Mouse (Mus musculus) cerebellum, adult 9-10 months (tissue): ENCODE results near the gene Fzd7.
"Not testable (repeated sequence)": the region's sequence is repeated elsewhere in the genome, so short reads cannot be mapped to it uniquely, and the experiment has no call there.

Experiments used
- DNase-seq: peaks from one replicate; pipeline ENCODE4 v3.0.0; 2022

Fzd7 gene

DNA sequence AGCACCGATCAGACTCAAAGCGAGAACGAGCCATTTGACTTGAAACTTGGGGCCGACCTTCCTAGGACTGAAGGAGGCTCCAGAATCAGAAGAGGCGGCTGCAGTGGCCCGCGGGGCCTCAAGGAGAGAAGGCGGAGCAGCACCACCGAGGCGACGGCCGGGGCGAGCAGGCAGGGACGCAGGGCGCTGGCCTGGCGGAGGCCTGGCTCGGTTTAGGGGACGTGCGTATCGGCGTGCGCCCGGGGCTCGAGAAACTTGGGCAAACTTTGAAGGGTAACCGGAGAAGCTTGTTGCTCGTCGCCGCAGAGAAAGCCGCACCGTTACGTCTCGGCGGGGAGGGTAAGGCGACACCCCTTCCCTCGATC is at the start of gene Fzd7:
TSS of gene Fzd7 (plus strand) at position 94 of the 365 bp plus-strand sequence.
- DNase-seq: no peak

GRCm38 (mm10) chr1:59433296-59433695 is 48.9 kb upstream of the Fzd7 start:
- no peak for DNase-seq

DNA sequence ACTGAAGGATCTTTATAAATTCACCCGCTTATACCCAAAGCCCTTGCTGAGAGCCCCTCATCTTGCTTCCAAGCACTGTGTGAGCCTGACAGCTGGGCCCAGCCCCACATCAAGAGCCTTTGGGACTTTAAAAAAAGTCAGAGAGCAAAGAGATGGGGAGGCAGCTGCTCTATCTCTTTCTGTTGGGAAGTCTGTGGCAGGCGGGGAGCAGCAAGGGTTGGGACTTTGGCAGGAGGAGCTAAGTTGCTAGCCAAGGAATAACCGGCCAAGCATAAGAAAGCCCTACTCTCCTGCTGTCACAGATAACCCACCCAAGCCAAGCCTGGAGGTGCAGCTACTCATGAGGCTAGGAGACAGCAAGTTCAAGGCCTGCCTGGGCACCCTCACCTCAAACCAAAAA is 48.2 kb upstream of the Fzd7 start:
- DNase-seq: peak; percentile 89

DNA sequence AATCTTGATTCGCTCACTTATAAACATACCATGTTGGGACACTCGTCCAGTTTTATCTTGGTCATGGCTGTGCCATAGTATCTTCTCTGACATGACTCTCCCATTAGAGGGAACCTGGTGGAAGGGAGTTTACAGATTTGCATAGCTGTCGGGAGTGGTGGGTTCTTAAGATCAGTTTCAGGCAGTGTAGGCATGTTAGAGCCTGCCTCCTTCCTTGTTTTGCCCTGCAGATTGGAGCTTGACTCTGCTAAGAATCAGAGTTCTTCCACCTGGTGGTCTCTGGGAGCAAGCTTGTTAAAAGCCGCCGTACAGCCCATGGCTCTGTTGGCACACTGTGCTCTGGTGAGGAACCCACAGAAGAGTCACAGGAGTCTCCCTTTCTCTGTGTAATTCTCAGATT is 47.0 kb upstream of the Fzd7 start:
- no peak for DNase-seq

- no peak for DNase-seq
These were observed 45.9 kb upstream of the Fzd7 start for GRCm38 (mm10) chr1:59436321-59436720.

- no peak for DNase-seq
These were observed 44.3 kb upstream of the Fzd7 start for GRCm38 (mm10) chr1:59437927-59438326.

DNA sequence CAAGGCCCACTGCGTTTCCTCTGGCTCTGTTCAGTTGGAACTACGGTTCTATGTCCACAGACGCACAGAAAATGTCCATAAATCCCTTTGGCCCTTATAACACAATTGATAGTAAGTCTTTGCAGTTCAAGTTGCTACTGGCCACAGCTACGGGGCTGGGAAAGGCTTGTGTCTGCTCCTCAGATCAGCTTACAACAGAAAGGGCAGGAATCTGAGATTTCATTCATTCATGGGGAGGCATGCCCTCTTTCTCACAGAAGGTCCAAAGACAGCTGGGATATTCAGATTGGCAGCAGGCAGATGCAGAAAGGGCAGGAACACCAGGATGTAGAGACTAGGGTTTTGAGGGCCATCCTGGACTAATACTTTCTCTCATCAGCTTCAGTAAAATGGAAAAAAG is 43.9 kb upstream of the Fzd7 start:
- DNase-seq: no peak

DNA sequence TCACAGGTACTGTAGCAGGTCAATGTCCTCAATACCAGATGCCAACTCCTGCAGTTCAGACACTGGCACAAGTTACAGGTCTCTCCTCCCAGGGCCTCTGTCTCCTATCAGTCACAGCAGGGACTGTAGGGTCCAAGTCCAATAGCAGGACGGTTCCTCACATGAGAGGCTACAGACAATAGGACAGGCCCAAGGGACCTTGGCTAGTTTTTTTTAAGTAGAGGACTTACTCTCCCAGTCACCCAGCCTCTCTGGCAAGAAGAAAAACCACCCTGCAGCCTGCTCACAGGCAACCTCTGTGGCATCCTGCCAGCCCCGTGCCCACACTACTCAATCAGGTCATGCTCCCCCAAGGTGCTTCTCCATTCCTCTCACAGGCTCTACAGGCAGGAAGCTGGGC is 43.0 kb upstream of the Fzd7 start:
- DNase-seq: peak; percentile 51

DNA sequence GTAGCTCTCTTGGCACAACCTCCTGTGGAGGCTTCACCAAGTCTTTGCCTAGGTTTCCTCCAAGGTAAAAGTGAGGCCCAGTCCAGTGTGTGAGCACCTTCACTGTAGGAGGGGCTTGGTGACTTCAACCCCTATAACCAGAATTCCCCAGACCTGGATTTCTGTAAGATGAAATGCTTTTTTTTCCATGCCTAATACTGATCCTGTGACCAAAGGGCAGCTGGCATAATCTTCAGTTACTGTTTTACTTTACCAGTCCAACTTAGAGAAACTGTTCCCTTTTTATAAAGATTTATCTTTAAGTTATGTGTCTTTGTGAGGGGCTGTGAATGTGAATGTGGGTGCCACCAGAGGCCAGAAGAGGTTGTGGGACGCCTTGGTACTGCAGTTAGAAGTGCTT is 42.3 kb upstream of the Fzd7 start:
- DNase-seq: no peak

- not testable (repeated sequence) for DNase-seq
These were observed 39.5 kb upstream of the Fzd7 start for GRCm38 (mm10) chr1:59442721-59443120.

DNA sequence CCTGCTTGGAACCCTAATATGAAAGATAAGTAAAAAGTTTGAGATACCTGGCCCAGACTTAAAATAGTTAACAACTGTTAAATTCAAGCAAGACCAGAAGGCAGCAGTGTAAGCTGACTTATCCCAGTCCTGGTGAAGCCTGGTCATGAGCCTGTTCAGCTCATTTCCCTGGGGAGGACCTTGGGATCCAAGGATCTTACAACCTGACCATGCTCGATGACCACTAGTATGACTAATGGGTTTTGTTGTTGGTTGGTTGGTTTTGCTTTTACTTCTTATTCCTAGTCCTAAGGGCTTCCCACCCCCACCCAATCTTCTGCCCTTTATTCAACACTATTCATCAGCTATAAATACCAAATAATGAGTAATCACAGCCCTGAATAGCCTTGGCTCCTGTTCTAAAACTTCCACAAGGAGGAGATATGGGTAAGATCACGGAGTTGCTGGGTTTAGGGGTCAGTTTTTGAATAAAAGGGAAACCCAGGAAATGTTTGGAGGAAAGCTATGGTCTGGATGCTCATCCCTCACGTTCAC is 38.0 kb upstream of the Fzd7 start:
- DNase-seq: no peak

DNA sequence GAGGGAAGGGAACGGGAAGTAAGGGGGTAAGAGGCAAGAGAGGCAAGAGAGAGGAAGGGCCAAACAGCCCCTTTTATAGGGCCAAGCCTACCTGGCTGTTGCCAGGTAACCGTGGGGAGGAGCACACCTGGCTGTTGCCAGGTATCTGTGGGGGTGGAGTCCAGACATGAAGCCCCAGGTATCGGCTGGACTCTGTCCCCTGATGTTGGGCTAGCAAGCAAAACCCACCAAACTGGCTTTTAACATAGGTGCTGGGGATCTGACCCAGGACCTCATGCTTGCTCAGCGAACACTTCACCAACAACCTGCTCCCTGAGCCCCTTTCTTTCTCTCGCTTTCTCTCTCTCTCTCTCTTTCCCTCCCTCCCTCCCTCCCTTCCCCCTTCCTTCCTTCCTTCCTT is 37.0 kb upstream of the Fzd7 start:
- DNase-seq: no peak

DNA sequence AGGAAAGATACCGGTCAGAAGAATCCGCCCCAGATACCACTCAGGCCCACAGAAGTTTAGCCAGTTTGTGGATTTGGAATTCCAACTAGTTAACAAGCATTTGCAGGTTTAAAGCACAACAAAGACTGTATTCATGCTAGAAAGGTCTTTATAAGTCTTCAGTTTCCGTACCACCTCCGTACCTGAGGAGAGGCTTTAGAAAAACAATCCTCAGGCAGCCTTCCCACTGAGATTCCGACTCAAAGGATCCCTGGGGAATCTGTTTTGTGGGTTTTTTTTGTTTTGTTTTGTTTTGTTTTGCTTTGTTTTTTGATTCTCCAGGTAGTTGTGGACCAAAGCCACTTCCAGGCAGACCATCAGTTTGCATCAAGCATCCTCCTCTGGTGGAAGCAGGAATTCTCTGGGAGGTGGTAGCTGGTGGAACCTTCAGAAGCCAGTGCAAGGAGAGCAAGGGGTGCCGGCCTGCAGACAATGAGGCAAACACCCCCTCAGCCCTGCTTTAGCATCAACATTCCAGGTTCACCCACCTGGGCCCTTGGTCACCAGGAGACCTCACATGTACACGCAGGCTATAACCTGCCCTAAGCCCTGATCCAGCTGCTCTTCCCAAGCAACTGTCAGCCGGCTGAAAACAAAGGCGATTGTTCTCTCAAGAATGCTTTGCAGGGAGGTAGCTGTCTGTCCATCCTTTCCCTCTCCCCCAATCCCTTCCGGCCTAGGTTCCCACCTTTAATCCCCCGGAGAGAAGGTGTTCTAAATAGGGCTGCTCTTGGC is 33.5 kb upstream of the Fzd7 start:
- no peak for DNase-seq

DNA sequence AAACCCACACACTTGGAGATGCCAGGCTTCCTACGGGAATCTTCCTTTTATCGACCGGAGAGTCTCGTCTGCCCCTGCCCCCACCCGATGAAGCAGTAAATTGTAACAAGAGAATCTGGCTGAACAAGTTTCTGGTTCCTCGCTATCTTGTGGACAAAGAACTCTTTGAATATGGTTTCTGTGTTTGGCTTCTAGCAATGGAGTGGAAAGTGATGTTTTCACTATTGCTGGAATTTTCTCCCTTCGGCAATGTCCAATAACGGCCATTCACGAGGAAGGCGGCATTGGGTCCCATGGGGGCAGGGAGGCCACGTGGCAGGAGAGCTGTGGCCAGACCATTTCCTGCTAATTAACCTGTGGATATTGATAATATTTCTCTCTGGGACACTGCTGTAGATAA is 32.8 kb upstream of the Fzd7 start:
- DNase-seq: no peak

- no peak for DNase-seq
These were observed 31.3 kb upstream of the Fzd7 start for GRCm38 (mm10) chr1:59450896-59451295.

DNA sequence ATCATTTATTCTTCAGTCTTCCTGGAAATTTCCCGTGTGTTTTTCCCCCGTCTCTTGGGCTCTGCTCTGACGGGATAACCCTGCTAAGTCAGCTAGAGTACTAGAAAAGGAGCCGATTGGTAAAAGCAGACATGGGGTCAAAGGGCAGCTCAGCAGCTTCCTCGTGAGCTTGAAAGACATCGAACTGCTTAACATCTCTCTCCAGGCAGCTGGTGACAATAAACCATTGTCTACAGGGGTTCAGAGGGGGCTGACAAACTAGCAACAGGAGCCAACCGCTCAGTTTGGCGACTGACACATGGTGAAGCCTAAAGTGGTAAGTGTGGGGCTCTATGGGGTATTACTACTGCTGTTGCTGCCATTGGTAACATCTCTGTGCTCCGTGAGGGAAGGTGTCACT is 30.6 kb upstream of the Fzd7 start:
- DNase-seq: no peak

DNA sequence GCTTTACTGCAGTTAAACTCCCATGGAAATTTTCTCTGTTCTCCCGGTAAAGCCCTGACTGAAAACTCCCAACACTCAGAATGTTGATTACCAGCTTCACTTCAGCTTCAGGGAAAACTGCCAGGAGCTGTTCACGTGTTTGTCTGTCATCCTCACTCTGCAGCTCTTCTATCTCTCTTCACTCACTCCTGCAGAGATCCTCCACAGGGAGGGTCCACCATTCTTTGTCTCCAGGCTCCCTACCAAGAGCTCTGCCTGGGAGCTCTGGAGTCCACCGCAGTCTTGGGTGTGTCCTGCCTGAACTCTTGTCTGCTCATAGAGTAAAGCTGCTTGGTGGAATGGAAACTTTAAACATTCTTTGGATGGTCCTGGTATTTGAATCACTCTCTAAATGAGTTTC is 25.4 kb upstream of the Fzd7 start:
- DNase-seq: no peak

- no peak for DNase-seq
These were observed 24.4 kb upstream of the Fzd7 start for GRCm38 (mm10) chr1:59457873-59458272.

- no peak for DNase-seq
These were observed 23.3 kb upstream of the Fzd7 start for GRCm38 (mm10) chr1:59458886-59459285.

GRCm38 (mm10) chr1:59464696-59465639 is 17.3 kb upstream of the Fzd7 start:
- DNase-seq: no peak

DNA sequence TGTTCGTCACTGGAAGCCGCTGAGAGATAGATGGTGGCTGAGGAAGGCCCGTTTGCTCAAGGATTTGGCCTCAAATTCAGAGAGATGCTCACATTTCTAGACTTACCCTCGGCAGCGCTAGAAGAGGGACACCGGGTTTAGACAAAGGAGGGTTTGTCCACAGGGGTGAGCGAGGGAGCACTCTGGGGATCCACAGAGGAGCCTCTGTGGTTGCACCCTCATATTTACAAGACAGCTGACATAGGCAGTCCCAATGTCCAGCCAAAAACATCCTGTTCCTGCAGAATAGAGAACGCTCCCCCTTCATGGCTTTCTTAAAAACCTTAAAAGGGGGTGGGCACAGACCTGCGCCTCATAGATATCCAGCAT is 16.6 kb upstream of the Fzd7 start:
- DNase-seq: no peak

DNA sequence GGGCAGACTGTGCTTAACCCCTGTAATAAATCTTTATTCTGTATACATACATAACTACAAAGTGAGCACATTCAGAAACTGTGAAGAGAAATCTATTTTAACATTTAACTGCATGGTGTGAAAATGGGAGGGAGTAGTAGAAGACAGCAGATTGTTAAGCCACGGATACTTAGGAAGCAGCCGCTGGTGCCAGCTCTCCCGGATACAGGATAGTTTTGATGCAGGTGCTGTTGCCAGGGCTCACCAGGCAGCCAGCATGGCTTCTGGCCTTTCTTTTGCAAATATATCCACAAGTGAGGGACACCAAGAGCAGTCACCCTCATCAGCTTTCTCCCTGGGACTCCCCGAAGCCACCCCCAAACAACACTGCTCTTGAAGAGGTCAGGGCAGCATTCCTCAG is 13.1 kb upstream of the Fzd7 start:
- peak; percentile 83 for DNase-seq

DNA sequence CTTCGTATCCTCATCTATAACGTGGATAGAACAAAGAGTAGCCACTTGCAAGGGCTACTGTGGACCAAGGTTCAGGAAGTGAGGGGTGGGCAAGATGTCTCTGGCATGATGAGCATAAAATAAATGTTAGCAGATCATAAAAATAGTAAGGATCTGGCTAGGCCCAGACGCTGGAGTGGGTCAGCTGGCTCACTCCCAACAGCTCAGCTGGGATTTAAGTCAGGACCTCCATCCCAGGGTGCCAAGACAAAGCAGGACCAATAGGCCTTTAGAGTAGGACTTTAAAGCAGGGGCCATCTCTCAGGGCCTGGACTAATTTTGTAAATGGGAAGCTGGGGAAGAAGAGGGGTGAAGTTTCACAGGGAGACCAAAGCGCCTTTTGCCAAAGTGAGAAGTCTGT is 11.5 kb upstream of the Fzd7 start:
- no peak for DNase-seq
